Mouse (Mus musculus): ENCODE measurements around the gene Glyctk. TPM values are rescaled to one million over a fixed set of nuclear protein-coding genes. Genes with fewer than 3 reads are reported as not detected.

Gene Glyctk
- polyA plus RNA-seq, 1 experiment from 2014 or later = 3.1 TPM

DNA sequence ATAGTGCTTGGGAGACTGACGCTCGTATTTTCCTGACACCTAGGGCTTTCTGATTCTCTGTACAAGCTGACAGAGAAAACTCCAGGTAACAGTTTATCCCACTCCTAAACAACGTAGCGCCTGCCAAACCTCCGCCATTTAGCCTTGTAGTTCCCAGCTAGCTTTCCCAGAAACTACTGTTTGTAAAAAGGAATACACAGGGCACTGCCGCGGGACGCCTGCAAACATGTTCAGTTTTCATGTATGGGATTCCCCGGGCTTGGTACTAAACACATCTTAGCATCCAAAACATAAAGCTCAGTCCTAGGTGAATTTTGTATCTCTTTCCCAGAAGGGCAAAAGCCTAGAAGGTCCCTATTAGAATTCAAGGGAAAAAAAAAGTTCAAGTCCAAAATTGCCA, 1.3 kb upstream of the Glyctk start:
- H3K4me1 ChIP-seq = no peaks in the 10 kb centered on the region
- H3K27me3 ChIP-seq (replicated peaks) = no peaks in the 10 kb centered on the region
- ATAC-seq (ENCODE audit: insufficient read depth, low FRiP score, low read depth) = no peak
- H3K4me2 ChIP-seq = peak overlapping the region; percentile 63; the same call in 1 of the 2 replicates
- no peak overlapping the region for H3K9ac ChIP-seq
- no peak overlapping the region for H3K4me3 ChIP-seq (replicated peaks)
- no peak overlapping the region for H3K27ac ChIP-seq
- 79% methylated on average over 9 of the region's 9 CpGs for WGBS
- no peaks in the 10 kb centered on the region for H3K36me3 ChIP-seq
- no peaks in the 10 kb centered on the region for H3K9me3 ChIP-seq

GRCm38 (mm10) chr9:106157623-106157925, 364 bp downstream of the Glyctk start:
- no peak overlapping the region for H3K27ac ChIP-seq
- H3K36me3 ChIP-seq = no peaks in the 10 kb centered on the region
- H3K9me3 ChIP-seq = no peaks in the 10 kb centered on the region
- no peak overlapping the region for H3K4me2 ChIP-seq
- no peaks in the 10 kb centered on the region for H3K4me1 ChIP-seq
- 82% methylated on average over 10 of the region's 10 CpGs for WGBS
- no peak overlapping the region for H3K9ac ChIP-seq
- H3K27me3 ChIP-seq (replicated peaks) = no peaks in the 10 kb centered on the region
- no peak overlapping the region for H3K4me3 ChIP-seq (replicated peaks)
- ATAC-seq (ENCODE audit: insufficient read depth, low FRiP score, low read depth) = no peak

- Histone ChIP-seq H3K36me3 (no peaks in the 10 kb centered on the region), H3K9ac (no peak overlapping the region), H3K4me3 (replicated peaks) (no peak overlapping the region), H3K4me1 (no peaks in the 10 kb centered on the region), H3K27me3 (replicated peaks) (no peaks in the 10 kb centered on the region), H3K9me3 (no peaks in the 10 kb centered on the region), H3K4me2 (no peak overlapping the region), H3K27ac (no peak overlapping the region)
- 75% methylated on average over 21 of the region's 21 CpGs for WGBS
- no peak for ATAC-seq (ENCODE audit: insufficient read depth, low FRiP score, low read depth)
Observed at GRCm38 (mm10) chr9:106156921-106157622, 866 bp downstream of the Glyctk start.

DNA sequence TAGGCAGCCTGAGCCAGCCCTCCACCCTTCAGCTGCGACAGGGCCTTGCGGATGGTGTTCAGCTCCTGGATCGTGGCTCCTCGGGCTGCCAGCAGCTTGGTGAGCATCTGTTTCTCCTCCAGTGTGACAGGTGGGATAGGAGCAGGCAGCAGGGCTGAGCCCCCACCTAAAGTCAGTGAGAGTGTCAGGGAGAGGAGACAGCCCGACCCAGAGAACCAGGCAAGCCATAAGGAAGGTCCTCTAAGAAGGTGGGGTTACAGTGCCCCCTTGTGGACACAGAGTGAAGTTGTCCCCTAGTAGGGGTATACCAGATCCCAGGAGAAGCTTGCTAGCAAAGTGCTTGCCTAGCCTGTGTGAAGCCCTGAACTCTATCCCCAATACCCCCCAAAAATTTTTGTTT, 1.5 kb downstream of the Glyctk start:
- H3K9me3 ChIP-seq = no peaks in the 10 kb centered on the region
- no peaks in the 10 kb centered on the region for H3K36me3 ChIP-seq
- no peaks in the 10 kb centered on the region for H3K27me3 ChIP-seq (replicated peaks)
- ATAC-seq (ENCODE audit: insufficient read depth, low FRiP score, low read depth) = no peak
- H3K27ac ChIP-seq = no peak overlapping the region
- H3K4me1 ChIP-seq = no peaks in the 10 kb centered on the region
- no peak overlapping the region for H3K4me3 ChIP-seq (replicated peaks)
- H3K9ac ChIP-seq = no peak overlapping the region
- 45% methylated on average over 5 of the region's 5 CpGs for WGBS
- H3K4me2 ChIP-seq = no peak overlapping the region

DNA sequence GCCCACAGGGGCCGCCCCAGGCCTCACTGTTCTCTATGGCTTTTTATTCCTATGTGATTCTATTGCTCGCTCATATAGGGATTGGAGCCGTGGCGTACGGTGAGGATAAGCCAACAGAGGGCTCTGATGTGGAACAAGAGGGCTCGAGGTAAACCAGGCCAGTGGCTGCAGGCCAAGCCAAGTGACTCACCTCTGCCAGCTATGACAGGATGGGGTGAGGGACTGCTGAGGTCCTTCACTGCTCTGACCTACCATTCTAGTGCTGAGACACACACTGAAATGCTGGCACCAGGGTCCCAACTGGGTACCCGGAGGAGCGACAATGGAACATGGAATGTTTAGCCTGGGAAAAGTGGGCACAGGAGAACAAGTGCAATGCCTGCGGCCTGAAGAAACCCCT, 3.8 kb downstream of the Glyctk start:
- Histone ChIP-seq H3K27ac (no peak overlapping the region), H3K4me2 (no peak overlapping the region), H3K4me3 (replicated peaks) (no peak overlapping the region), H3K36me3 (no peaks in the 10 kb centered on the region), H3K9me3 (no peaks in the 10 kb centered on the region), H3K9ac (no peak overlapping the region), H3K27me3 (replicated peaks) (peaks cover 14% of the 10 kb centered on the region), H3K4me1 (peaks cover 1% of the 10 kb centered on the region; the same call in 1 of the 2 replicates)
- no peak for ATAC-seq (ENCODE audit: insufficient read depth, low FRiP score, low read depth)
- WGBS = 86% methylated on average over 9 of the region's 9 CpGs

DNA sequence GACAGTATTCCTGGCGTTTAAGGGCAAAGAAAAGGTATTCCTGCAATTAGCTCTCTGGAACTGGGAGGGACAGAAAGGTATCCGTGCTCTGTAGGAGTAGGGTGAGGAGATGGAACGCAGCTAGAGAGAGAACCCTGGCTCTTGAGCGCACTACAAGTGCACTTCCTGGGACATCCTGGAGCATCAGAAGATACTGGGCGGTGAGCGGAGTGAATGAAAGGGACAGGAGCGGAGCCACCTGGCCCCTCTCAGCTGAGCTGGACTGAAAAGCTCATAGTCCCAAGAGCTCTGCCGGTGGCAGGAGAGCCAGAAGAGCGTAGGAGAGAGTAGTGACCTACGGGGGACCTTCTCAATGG, 8.6 kb downstream of the Glyctk start:
- Histone ChIP-seq H3K27ac (no peak overlapping the region), H3K9me3 (no peaks in the 10 kb centered on the region), H3K4me1 (peaks cover 14% of the 10 kb centered on the region), H3K36me3 (no peaks in the 10 kb centered on the region), H3K9ac (no peak overlapping the region), H3K27me3 (replicated peaks) (peaks cover 28% of the 10 kb centered on the region), H3K4me3 (replicated peaks) (peak overlapping the region; percentile 38), H3K4me2 (peak overlapping the region; percentile 80)
- no peak for ATAC-seq (ENCODE audit: insufficient read depth, low FRiP score, low read depth)
- 22% methylated on average over 10 of the region's 10 CpGs for WGBS

GRCm38 (mm10) chr9:106148541-106149398, 9.2 kb downstream of the Glyctk start:
- Histone ChIP-seq H3K4me2 (peak overlapping the region; percentile 80), H3K27me3 (replicated peaks) (peaks cover 28% of the 10 kb centered on the region), H3K27ac (no peak overlapping the region), H3K9ac (peak overlapping the region; percentile 13; the same call in 1 of the 2 replicates), H3K4me3 (replicated peaks) (peak overlapping the region; percentile 38), H3K36me3 (no peaks in the 10 kb centered on the region), H3K9me3 (no peaks in the 10 kb centered on the region), H3K4me1 (peaks cover 14% of the 10 kb centered on the region)
- peak; percentile 61 for ATAC-seq (ENCODE audit: insufficient read depth, low FRiP score, low read depth)
- under 1% methylated on average over 36 of the region's 36 CpGs for WGBS

GRCm38 (mm10) chr9:106147851-106148431, 10.0 kb downstream of the Glyctk start:
- ATAC-seq (ENCODE audit: insufficient read depth, low FRiP score, low read depth) = no peak
- Histone ChIP-seq H3K4me1 (peaks cover 14% of the 10 kb centered on the region), H3K27me3 (replicated peaks) (peaks cover 28% of the 10 kb centered on the region), H3K9me3 (no peaks in the 10 kb centered on the region), H3K27ac (no peak overlapping the region), H3K4me3 (replicated peaks) (peak overlapping the region; percentile 38), H3K4me2 (peak overlapping the region; percentile 80), H3K9ac (no peak overlapping the region), H3K36me3 (no peaks in the 10 kb centered on the region)
- 4% methylated on average over 10 of the region's 10 CpGs for WGBS

GRCm38 (mm10) chr9:106147281-106147680, 10.7 kb downstream of the Glyctk start:
- Histone ChIP-seq H3K27me3 (replicated peaks) (peaks cover 28% of the 10 kb centered on the region), H3K4me3 (replicated peaks) (no peak overlapping the region), H3K4me1 (peaks cover 14% of the 10 kb centered on the region), H3K4me2 (no peak overlapping the region), H3K27ac (no peak overlapping the region), H3K9me3 (no peaks in the 10 kb centered on the region), H3K9ac (no peak overlapping the region), H3K36me3 (no peaks in the 10 kb centered on the region)
- ATAC-seq (ENCODE audit: insufficient read depth, low FRiP score, low read depth) = no peak
- WGBS = 37% methylated on average over 5 of the region's 5 CpGs

DNA sequence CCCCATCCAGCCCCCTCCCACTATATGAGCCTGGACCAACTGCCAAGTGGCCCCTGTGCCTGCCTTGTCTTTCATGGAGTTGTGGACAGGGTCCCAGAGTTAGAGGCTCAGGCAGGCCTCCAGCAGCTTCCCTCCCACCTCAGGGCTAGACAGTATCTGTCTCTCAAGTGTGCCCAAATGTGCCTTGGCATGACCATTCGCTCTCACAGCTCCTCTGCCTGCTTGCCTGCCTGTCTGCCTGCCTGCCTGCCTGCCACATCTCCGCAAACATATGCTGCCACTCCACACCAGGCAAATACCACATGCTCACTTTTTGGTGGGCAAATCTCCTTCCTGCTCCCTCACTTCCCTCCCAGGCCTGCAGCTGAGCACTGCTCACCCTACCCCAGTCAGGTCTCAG, 12.4 kb downstream of the Glyctk start:
- Histone ChIP-seq H3K4me3 (replicated peaks) (no peak overlapping the region), H3K36me3 (no peaks in the 10 kb centered on the region), H3K27me3 (replicated peaks) (peaks cover 28% of the 10 kb centered on the region), H3K4me1 (peaks cover 14% of the 10 kb centered on the region), H3K4me2 (no peak overlapping the region), H3K9ac (no peak overlapping the region), H3K9me3 (no peaks in the 10 kb centered on the region), H3K27ac (no peak overlapping the region)
- WGBS = 68% methylated on average over 2 of the region's 2 CpGs
- ATAC-seq (ENCODE audit: insufficient read depth, low FRiP score, low read depth) = no peak

DNA sequence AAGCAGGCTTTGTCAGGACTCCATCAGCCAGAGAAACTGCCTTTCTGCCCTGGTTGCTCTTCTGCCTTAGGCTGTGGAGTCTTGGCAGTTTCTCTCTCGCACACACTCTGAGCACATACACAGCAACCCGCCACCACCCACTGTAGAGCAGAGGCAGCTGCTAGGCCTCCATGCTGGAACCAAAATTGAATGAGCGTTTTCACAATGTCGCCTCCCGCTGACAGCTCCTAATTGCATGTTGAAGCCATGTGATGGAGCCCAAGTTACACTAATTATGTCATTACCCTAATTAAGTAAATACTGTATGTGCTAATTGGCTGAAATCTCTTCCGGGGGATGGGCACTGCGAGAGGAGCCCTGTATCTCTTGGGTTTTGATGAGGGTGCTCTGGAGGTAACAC, 13.8 kb downstream of the Glyctk start:
- Histone ChIP-seq H3K4me3 (replicated peaks) (no peak overlapping the region), H3K4me1 (peaks cover 14% of the 10 kb centered on the region), H3K9ac (no peak overlapping the region), H3K27me3 (replicated peaks) (peaks cover 14% of the 10 kb centered on the region), H3K36me3 (no peaks in the 10 kb centered on the region), H3K4me2 (no peak overlapping the region), H3K27ac (no peak overlapping the region), H3K9me3 (no peaks in the 10 kb centered on the region)
- 88% methylated on average over 7 of the region's 7 CpGs for WGBS
- ATAC-seq (ENCODE audit: insufficient read depth, low FRiP score, low read depth) = no peak

GRCm38 (mm10) chr9:106141955-106142354, 16.0 kb downstream of the Glyctk start:
- no peak overlapping the region for H3K9ac ChIP-seq
- no peak overlapping the region for H3K4me2 ChIP-seq
- no peak overlapping the region for H3K4me3 ChIP-seq (replicated peaks)
- H3K36me3 ChIP-seq = no peaks in the 10 kb centered on the region
- no peaks in the 10 kb centered on the region for H3K4me1 ChIP-seq
- no peaks in the 10 kb centered on the region for H3K9me3 ChIP-seq
- no peak overlapping the region for H3K27ac ChIP-seq
- peaks cover 2% of the 10 kb centered on the region; the same call in 1 of the 2 replicates for H3K27me3 ChIP-seq (replicated peaks)
- no peak for ATAC-seq (ENCODE audit: insufficient read depth, low FRiP score, low read depth)
- 78% methylated on average over 12 of the region's 12 CpGs for WGBS

All from stomach, embryonic 15.5 days (tissue).